Mouse (Mus musculus): Measurements from ENCODE around the gene Plcb4. TPM values are rescaled to one million over a fixed set of nuclear protein-coding genes. Genes with fewer than 3 reads are reported as not detected.

Gene Plcb4
- polyA plus RNA-seq, 1 experiment, result 33.0 TPM

- Histone ChIP-seq H3K4me3 (ENCODE audit: insufficient read depth, low read length) (no peak overlapping the region), H3K4me1 (ENCODE audit: control insufficient read depth, insufficient read depth, low read length) (no peaks in the 10 kb centered on the region), H3K27ac (ENCODE audit: insufficient read depth, low read length) (no peak overlapping the region)
- TF ChIP-seq POLR2A (IDR thresholded peaks at IDR 0.05; ENCODE audit: low read depth, low read length), result no peak
- TF ChIP-seq CTCF (IDR thresholded peaks at IDR 0.05; ENCODE audit: borderline replicate concordance, insufficient read depth, low read length), result no peak
Measured at GRCm38 (mm10) chr2:135787415-135787814, 128.6 kb downstream of the Plcb4 start.

DNA sequence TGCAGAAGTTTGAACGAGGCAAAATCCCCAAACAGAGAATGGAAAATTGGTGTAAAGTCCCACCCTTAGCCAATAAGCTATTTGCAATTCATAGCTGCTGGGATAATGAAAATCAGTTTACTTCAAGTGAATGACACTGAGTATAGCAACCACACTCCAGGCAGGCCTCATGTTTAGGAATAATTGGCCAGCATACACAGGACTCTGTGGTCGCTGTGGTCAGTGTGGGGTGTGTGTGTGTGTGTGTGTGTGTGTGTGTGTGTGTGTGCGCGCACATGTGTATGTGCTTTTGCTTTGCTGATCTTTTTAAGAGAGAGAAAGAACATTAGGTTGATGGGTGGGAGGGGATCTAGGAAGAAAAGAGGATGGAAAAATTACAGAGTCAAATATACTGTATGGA is 134.1 kb downstream of the Plcb4 start:
- H3K27ac ChIP-seq (ENCODE audit: insufficient read depth, low read length), result no peak overlapping the region
- TF ChIP-seq POLR2A (IDR thresholded peaks at IDR 0.05; ENCODE audit: low read depth, low read length), result no peak
- no peak for TF ChIP-seq CTCF (IDR thresholded peaks at IDR 0.05; ENCODE audit: borderline replicate concordance, insufficient read depth, low read length)
- H3K4me3 ChIP-seq (ENCODE audit: insufficient read depth, low read length), result no peak overlapping the region
- H3K4me1 ChIP-seq (ENCODE audit: control insufficient read depth, insufficient read depth, low read length), result peaks cover 2% of the 10 kb centered on the region; the same call in 1 of the 2 replicates

GRCm38 (mm10) chr2:135796684-135797083 is 137.9 kb downstream of the Plcb4 start:
- H3K4me3 ChIP-seq (ENCODE audit: insufficient read depth, low read length), result no peak overlapping the region
- no peak overlapping the region for H3K27ac ChIP-seq (ENCODE audit: insufficient read depth, low read length)
- peaks cover 2% of the 10 kb centered on the region; the same call in 1 of the 2 replicates for H3K4me1 ChIP-seq (ENCODE audit: control insufficient read depth, insufficient read depth, low read length)
- no peak for TF ChIP-seq POLR2A (IDR thresholded peaks at IDR 0.05; ENCODE audit: low read depth, low read length)

DNA sequence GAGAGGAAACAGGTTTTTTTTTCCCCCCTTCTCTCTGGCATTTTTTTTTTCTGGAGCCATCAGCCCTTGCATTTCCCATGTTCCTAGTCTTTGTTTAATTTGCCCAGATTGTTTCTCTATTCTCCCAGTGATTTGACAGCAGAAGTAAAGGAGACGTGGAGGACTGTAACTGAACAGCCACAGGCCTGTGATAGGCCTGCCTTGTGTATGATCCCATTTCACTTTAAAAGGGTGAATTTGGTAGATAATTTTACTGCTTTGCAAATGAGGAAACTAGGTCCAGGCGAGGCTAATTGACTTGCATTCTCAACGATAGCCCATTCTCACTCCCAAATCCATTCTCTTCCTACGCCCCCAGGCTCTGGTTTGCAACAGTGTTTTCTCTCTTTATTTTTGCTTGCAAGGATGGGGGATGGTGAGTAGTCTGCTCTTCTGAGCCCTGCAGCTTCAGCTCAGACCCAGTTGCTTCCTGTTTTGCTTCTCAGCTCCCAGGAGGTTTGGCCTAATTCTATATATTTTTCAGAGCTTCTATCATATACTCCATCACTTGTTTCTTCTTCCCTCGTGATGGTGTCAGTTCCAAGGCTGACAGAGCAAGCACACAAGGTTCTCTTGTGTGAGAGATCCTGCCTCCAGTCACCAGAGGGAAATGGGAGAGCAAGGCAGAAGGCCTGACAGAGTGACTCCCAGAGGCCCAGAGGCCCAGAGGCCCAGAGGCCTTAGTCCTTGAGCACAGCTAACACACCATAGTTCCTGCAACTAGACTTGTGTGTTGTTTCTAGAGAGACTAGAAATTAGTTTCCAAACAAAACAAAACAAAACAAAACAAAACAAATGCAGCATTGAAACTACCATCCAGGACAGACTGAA is 139.1 kb downstream of the Plcb4 start:
- no peak overlapping the region for H3K4me3 ChIP-seq (ENCODE audit: insufficient read depth, low read length)
- H3K4me1 ChIP-seq (ENCODE audit: control insufficient read depth, insufficient read depth, low read length), result peaks cover 2% of the 10 kb centered on the region; the same call in 1 of the 2 replicates
- TF ChIP-seq CTCF (IDR thresholded peaks at IDR 0.05; ENCODE audit: borderline replicate concordance, insufficient read depth, low read length) (no peak), POLR2A (IDR thresholded peaks at IDR 0.05; ENCODE audit: low read depth, low read length) (no peak)
- no peak overlapping the region for H3K27ac ChIP-seq (ENCODE audit: insufficient read depth, low read length)

GRCm38 (mm10) chr2:135799149-135799770 is 140.4 kb downstream of the Plcb4 start:
- Histone ChIP-seq H3K27ac (ENCODE audit: insufficient read depth, low read length) (no peak overlapping the region), H3K4me1 (ENCODE audit: control insufficient read depth, insufficient read depth, low read length) (peaks cover 2% of the 10 kb centered on the region; the same call in 1 of the 2 replicates), H3K4me3 (ENCODE audit: insufficient read depth, low read length) (no peak overlapping the region)
- TF ChIP-seq POLR2A (IDR thresholded peaks at IDR 0.05; ENCODE audit: low read depth, low read length) (no peak), CTCF (IDR thresholded peaks at IDR 0.05; ENCODE audit: borderline replicate concordance, insufficient read depth, low read length) (no peak)

DNA sequence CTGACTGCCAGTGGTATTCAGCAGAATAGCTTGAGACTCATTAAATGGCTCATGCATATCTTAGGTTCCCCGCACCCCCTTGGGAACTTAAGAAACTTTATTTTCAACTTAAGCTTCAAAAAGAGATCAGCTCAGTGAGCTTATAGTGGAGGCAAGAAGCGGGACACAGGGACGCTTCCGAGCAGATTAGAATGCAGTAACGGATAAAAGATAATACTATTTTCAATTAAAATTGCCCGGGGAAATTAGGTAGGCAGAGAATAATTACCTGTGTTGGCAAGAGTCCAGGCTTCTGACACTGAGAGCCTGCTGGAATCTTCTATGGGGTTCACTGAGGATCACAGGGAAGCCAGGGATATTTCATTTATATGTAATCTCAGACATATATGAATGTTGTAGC is 141.6 kb downstream of the Plcb4 start:
- H3K4me3 ChIP-seq (ENCODE audit: insufficient read depth, low read length), result no peak overlapping the region
- no peak for TF ChIP-seq CTCF (IDR thresholded peaks at IDR 0.05; ENCODE audit: borderline replicate concordance, insufficient read depth, low read length)
- no peak for TF ChIP-seq POLR2A (IDR thresholded peaks at IDR 0.05; ENCODE audit: low read depth, low read length)
- H3K4me1 ChIP-seq (ENCODE audit: control insufficient read depth, insufficient read depth, low read length), result peaks cover 2% of the 10 kb centered on the region; the same call in 1 of the 2 replicates
- H3K27ac ChIP-seq (ENCODE audit: insufficient read depth, low read length), result no peak overlapping the region

GRCm38 (mm10) chr2:135802878-135803450 is 144.2 kb downstream of the Plcb4 start:
- H3K4me3 ChIP-seq (ENCODE audit: insufficient read depth, low read length), result no peak overlapping the region
- H3K27ac ChIP-seq (ENCODE audit: insufficient read depth, low read length), result no peak overlapping the region
- H3K4me1 ChIP-seq (ENCODE audit: control insufficient read depth, insufficient read depth, low read length), result peaks cover 2% of the 10 kb centered on the region
- TF ChIP-seq POLR2A (IDR thresholded peaks at IDR 0.05; ENCODE audit: low read depth, low read length), result no peak
- no peak for TF ChIP-seq CTCF (IDR thresholded peaks at IDR 0.05; ENCODE audit: borderline replicate concordance, insufficient read depth, low read length)

- H3K27ac ChIP-seq (ENCODE audit: insufficient read depth, low read length), result peak overlapping the region; percentile 16
- TF ChIP-seq POLR2A (IDR thresholded peaks at IDR 0.05; ENCODE audit: low read depth, low read length), result no peak
- TF ChIP-seq CTCF (IDR thresholded peaks at IDR 0.05; ENCODE audit: borderline replicate concordance, insufficient read depth, low read length), result no peak
- H3K4me1 ChIP-seq (ENCODE audit: control insufficient read depth, insufficient read depth, low read length), result peaks cover 2% of the 10 kb centered on the region
- no peak overlapping the region for H3K4me3 ChIP-seq (ENCODE audit: insufficient read depth, low read length)
Measured at GRCm38 (mm10) chr2:135805748-135806685, 147.2 kb downstream of the Plcb4 start.

GRCm38 (mm10) chr2:135808342-135808741 is 149.5 kb downstream of the Plcb4 start:
- H3K4me1 ChIP-seq (ENCODE audit: control insufficient read depth, insufficient read depth, low read length), result peaks cover 2% of the 10 kb centered on the region
- H3K4me3 ChIP-seq (ENCODE audit: insufficient read depth, low read length), result no peak overlapping the region
- TF ChIP-seq CTCF (IDR thresholded peaks at IDR 0.05; ENCODE audit: borderline replicate concordance, insufficient read depth, low read length) (no peak), POLR2A (IDR thresholded peaks at IDR 0.05; ENCODE audit: low read depth, low read length) (no peak)
- no peak overlapping the region for H3K27ac ChIP-seq (ENCODE audit: insufficient read depth, low read length)
